Mouse (Mus musculus): Measurements from ENCODE around the gene Cct7.

GRCm38 (mm10) chr6:85510476-85510875, 59.2 kb downstream of the Cct7 start:
- TF ChIP-seq CTCF (conservative IDR thresholded peaks at IDR 0.05; ENCODE audit: low read length) (peak; percentile 70), POU5F1 (IDR thresholded peaks at IDR 0.05; ENCODE audit: borderline replicate concordance, low read length) (no peak), NANOG (IDR thresholded peaks at IDR 0.05; ENCODE audit: borderline replicate concordance, low read length) (no peak)

Measured in E14TG2a.4 (cell line).